Mouse (Mus musculus) thymus, postnatal 36 days (tissue): ENCODE data around the gene Asrgl1.

ENCODE experiments used
- DNase-seq, 2 experiments: peaks; one replicate each; pipeline ENCODE4 v3.0.0; 2022; ENCODE audit warnings: mixed read lengths in 2 of 2

The Asrgl1 gene

DNA sequence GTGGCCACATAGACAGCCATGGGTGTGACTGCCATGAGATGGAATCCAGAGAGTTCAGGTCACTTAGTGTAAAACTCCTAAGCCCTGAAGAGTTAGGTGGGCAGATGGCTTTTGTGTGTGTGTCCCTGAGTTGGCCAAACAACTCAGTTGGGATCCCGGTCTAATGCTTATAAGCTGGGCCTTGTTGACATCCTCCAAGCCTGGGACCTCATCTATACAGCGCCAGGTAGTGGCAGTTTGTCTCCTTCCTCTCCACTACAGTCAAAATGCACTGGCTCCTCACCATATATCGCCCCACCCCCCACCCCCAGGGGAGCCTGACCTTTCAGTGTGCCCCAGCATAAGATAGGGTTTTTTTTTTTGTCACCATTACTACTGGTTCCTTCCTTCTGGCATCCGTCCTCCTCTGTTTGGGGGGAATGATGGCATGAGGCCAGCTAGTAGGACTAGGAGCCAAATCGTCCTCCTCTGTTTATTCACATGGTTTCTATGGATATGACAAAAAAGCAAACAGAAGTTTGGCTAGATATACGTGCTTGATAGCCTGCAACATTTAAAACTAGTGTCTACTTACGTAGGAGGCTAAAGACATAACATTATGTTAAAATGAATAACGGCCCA lies 65.6 kb downstream of the Asrgl1 start:
- no peak for DNase-seq

- peak in 1 of 2 experiments; percentile 23 for DNase-seq
Measured at GRCm38 (mm10) chr19:9067292-9067691, 68.1 kb downstream of the Asrgl1 start.

GRCm38 (mm10) chr19:9065621-9066561 lies 69.5 kb downstream of the Asrgl1 start:
- peak; percentile 37 to 55 for DNase-seq

DNA sequence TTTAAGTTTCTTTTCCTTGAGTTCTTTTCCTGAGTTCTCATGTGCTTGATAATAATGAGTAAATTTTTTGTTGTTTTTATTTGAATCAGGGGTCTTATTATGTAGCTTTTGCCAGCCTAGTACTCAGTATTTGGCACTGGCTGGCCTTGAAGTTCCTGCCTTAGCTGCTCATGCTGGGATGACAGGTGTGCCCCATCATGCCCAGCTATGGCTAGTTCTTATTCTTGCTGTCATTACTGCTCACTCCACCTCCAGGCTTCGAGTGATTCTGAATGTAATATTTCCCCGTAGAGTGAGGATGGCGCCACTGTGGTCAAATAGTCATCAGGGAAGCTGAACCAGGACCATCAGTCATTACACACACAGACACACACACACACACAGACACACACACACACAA lies 71.6 kb downstream of the Asrgl1 start:
- no peak for DNase-seq

GRCm38 (mm10) chr19:9062822-9063221 lies 72.6 kb downstream of the Asrgl1 start:
- no peak for DNase-seq

DNA sequence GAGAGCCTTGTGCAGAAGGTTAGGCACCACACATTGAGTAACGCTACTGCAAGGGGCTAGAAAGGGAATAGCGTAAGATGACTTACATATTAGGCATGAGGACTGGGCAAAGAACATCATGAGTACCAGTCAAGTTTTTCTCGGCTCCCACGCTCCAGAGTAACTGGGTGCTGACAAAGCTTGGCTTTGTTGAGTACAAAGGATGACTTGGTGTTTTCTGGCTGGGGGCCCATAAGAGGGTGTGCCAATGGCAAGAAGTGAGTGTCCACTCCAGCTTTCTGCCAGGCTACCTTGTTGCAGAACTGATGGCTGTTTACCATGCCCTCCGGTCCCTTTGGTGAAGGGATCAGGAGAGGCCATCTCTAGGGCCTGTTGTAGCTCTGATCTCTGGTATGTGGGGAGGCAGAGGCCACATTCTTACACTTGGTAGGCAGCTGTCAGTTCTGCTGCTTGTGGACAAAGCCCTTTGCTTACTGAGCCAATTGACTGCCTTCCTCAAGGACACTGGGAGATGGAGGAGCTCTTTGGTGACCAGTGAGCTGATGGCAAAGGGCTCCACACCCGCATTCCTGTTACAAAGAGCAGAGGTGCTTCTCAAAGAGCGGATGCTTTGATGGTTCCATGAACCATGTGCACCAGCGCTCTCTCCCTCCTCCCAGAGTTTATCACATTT lies 74.1 kb downstream of the Asrgl1 start:
- no peak for DNase-seq

- DNase-seq, result no peak
Measured at GRCm38 (mm10) chr19:9060103-9060502, 75.3 kb downstream of the Asrgl1 start.
